ENCODE assay signal across 20 mouse cellular contexts in the genomic region with DNA sequence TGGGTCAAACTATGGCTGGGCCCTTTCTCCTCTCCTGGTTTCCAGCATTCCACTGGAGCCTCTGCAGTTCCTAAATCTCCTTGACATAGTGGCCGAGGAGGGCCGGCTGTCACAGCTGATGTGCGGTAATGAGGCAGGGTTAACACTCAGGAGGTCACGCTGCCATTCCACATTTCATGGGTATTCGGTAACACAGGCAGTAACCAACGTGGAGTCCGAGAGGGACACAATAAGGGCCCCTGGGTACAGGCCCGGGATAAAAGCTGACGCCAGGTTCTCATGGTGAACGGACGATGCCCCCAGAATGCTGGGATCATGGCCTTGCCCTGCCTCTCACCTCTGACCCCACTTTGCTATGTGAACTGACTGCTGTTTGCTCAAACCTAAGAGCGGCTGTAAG.
DNase-seq lines count a peak whose midpoint lies in the region; ATAC-seq lines count a peak whose summit lies in the region.
"Had no signal": no experiment of that assay in that cellular context is flagged by ENCODE, and none has a peak within 500 bp of the region (broad histone marks: within the 10 kb centered on the region; RNA-seq: fewer than 3 reads in every experiment).

No protein-coding gene starts in this region.

- peaks cover 94% of the 10 kb centered on the region for H3K27me3 ChIP-seq in hindbrain, embryonic 10.5 days (ENCODE audit: insufficient read depth, poor library complexity, severe bottlenecking)
- H3K27me3 ChIP-seq in hindbrain, embryonic 16.5 days (replicated peaks; ENCODE audit: control insufficient read depth, insufficient read depth, low read length), result no peaks in the 10 kb centered on the region; the same call in 1 of the 2 replicates
- peaks cover 43% of the 10 kb centered on the region for H3K27me3 ChIP-seq in midbrain, embryonic 12.5 days
- H3K27me3 ChIP-seq in midbrain, embryonic 13.5 days, result 0 out of 2 replicates have a peak, but pooled peaks cover 8% of the 10 kb centered on the region
- H3K27me3 ChIP-seq in limb, embryonic 11.5 days (ENCODE audit: control insufficient read depth, insufficient read depth, low read length), result 0 out of 2 replicates have a peak, but pooled peaks cover 2% of the 10 kb centered on the region
- H3K27me3 ChIP-seq in forebrain, embryonic 14.5 days (replicated peaks; ENCODE audit: control insufficient read depth, insufficient read depth, low read length), result no peaks in the 10 kb centered on the region
- H3K27me3 ChIP-seq: forebrain, embryonic 13.5 days had no signal

- no peak overlapping the region for H3K4me2 ChIP-seq in hindbrain, embryonic 16.5 days (ENCODE audit: low read length)
- no peak overlapping the region for H3K4me2 ChIP-seq in midbrain, embryonic 12.5 days (replicated peaks)
- no peak overlapping the region for H3K4me2 ChIP-seq in midbrain, embryonic 13.5 days (replicated peaks)
- H3K4me2 ChIP-seq in limb, embryonic 11.5 days (ENCODE audit: low read depth, severe bottlenecking), result no peak overlapping the region
- H3K4me2 ChIP-seq in forebrain, embryonic 14.5 days (ENCODE audit: low read length), result no peak overlapping the region
- H3K4me2 ChIP-seq: forebrain, embryonic 13.5 days; heart, embryonic 12.5 days; hindbrain, embryonic 13.5 days had no signal

- H3K4me1 ChIP-seq in hindbrain, embryonic 10.5 days (replicated peaks), result peaks cover 31% of the 10 kb centered on the region
- no peaks in the 10 kb centered on the region for H3K4me1 ChIP-seq in hindbrain, embryonic 16.5 days (ENCODE audit: control insufficient read depth, insufficient read depth, low read depth, low read length)
- no peaks in the 10 kb centered on the region; the same call in 1 of the 2 replicates for H3K4me1 ChIP-seq in midbrain, embryonic 12.5 days
- H3K4me1 ChIP-seq in midbrain, embryonic 13.5 days (replicated peaks), result no peaks in the 10 kb centered on the region
- peaks cover 9% of the 10 kb centered on the region; the same call in 1 of the 2 replicates for H3K4me1 ChIP-seq in limb, embryonic 11.5 days (ENCODE audit: control insufficient read depth, insufficient read depth, low read length)
- H3K4me1 ChIP-seq in forebrain, embryonic 14.5 days (ENCODE audit: control insufficient read depth, insufficient read depth, low read length), result no peaks in the 10 kb centered on the region
- H3K4me1 ChIP-seq: forebrain, embryonic 13.5 days had no signal

- no peaks in the 10 kb centered on the region for H3K9me3 ChIP-seq in hindbrain, embryonic 10.5 days
- no peaks in the 10 kb centered on the region; the same call in 1 of the 2 replicates for H3K9me3 ChIP-seq in hindbrain, embryonic 16.5 days (ENCODE audit: control insufficient read depth, low read length)
- no peaks in the 10 kb centered on the region for H3K9me3 ChIP-seq in midbrain, embryonic 12.5 days
- no peaks in the 10 kb centered on the region for H3K9me3 ChIP-seq in midbrain, embryonic 13.5 days
- no peaks in the 10 kb centered on the region; the same call in 1 of the 2 replicates for H3K9me3 ChIP-seq in limb, embryonic 11.5 days (ENCODE audit: control insufficient read depth, low read length)
- no peaks in the 10 kb centered on the region for H3K9me3 ChIP-seq in forebrain, embryonic 14.5 days (replicated peaks; ENCODE audit: control insufficient read depth, low read length)
- H3K9me3 ChIP-seq: forebrain, embryonic 13.5 days; hindbrain, embryonic 13.5 days had no signal

- no peak overlapping the region for H3K9ac ChIP-seq in hindbrain, embryonic 16.5 days (ENCODE audit: low read depth, low read length)
- H3K9ac ChIP-seq in midbrain, embryonic 12.5 days (replicated peaks), result no peak overlapping the region
- H3K9ac ChIP-seq in midbrain, embryonic 13.5 days (replicated peaks), result no peak overlapping the region
- no peak overlapping the region for H3K9ac ChIP-seq in limb, embryonic 11.5 days (ENCODE audit: low read length)
- H3K9ac ChIP-seq in forebrain, embryonic 14.5 days (ENCODE audit: low read length), result no peak overlapping the region
- H3K9ac ChIP-seq: forebrain, embryonic 13.5 days; heart, embryonic 12.5 days; hindbrain, embryonic 13.5 days had no signal

- intact Hi-C loops in left cerebral cortex, postnatal 36 days (cut with DNase I), result no loop called here

- H3K27ac ChIP-seq in hindbrain, embryonic 10.5 days, result no peak overlapping the region
- H3K27ac ChIP-seq in hindbrain, embryonic 16.5 days (ENCODE audit: low read depth, low read length), result no peak overlapping the region
- no peak overlapping the region for H3K27ac ChIP-seq in midbrain, embryonic 12.5 days (replicated peaks)
- H3K27ac ChIP-seq in midbrain, embryonic 13.5 days, result no peak overlapping the region
- H3K27ac ChIP-seq in limb, embryonic 11.5 days (replicated peaks; ENCODE audit: low read depth, low read length), result no peak overlapping the region
- no peak overlapping the region for H3K27ac ChIP-seq in forebrain, embryonic 14.5 days (ENCODE audit: low read depth, low read length)
- H3K27ac ChIP-seq: forebrain, embryonic 13.5 days; gastrocnemius, adult 2 months; hindbrain, embryonic 13.5 days had no signal

- no peak overlapping the region for H3K4me3 ChIP-seq in hindbrain, embryonic 10.5 days
- H3K4me3 ChIP-seq in hindbrain, embryonic 16.5 days (ENCODE audit: low read length), result no peak overlapping the region
- no peak overlapping the region for H3K4me3 ChIP-seq in midbrain, embryonic 12.5 days
- H3K4me3 ChIP-seq in midbrain, embryonic 13.5 days (replicated peaks), result no peak overlapping the region
- H3K4me3 ChIP-seq in limb, embryonic 11.5 days (ENCODE audit: low read depth, low read length), result no peak overlapping the region
- H3K4me3 ChIP-seq in forebrain, embryonic 14.5 days (ENCODE audit: low read depth, low read length), result no peak overlapping the region
- H3K4me3 ChIP-seq: forebrain, embryonic 13.5 days; gastrocnemius, adult 2 months; heart, embryonic 12.5 days; hindbrain, embryonic 13.5 days had no signal

- peak; percentile 67 for DNase-seq in hindbrain, embryonic 10.5 days (ENCODE audit: low spot score)
- DNase-seq in embryo, embryonic 11 days, result peak; percentile 61
- peak; percentile 41 for DNase-seq in limb, embryonic 11.5 days (ENCODE audit: low spot score)
- DNase-seq in forebrain, embryonic 14.5 days (ENCODE audit: low spot score), result no peak
- no peak for DNase-seq in left cerebral cortex, postnatal 36 days (ENCODE audit: low spot score in 2 of 2)
- DNase-seq: adrenal gland, postnatal 10 days; B cell, adult 2 months; cerebellum, adult 11-12 months; cerebellum, adult 9-11 months; cerebellum, postnatal 36 days; gastrocnemius, adult 2 months; gastrocnemius, postnatal 25 days had no signal

- WGBS in hindbrain, embryonic 10.5 days, result 41% methylated on average over 12 of the region's 12 CpGs
- 42% methylated on average over 12 of the region's 12 CpGs for WGBS in hindbrain, embryonic 16.5 days
- 54% methylated on average over 12 of the region's 12 CpGs for WGBS in midbrain, embryonic 12.5 days
- 39% methylated on average over 12 of the region's 12 CpGs for WGBS in midbrain, embryonic 13.5 days
- WGBS in limb, embryonic 11.5 days, result 35% methylated on average over 12 of the region's 12 CpGs
- whole genome bisulfite sequencing in forebrain, embryonic 14.5 days, result 94% methylated on average over 12 of the region's 12 CpGs

- no peaks in the 10 kb centered on the region for H3K36me3 ChIP-seq in hindbrain, embryonic 10.5 days
- no peaks in the 10 kb centered on the region for H3K36me3 ChIP-seq in hindbrain, embryonic 16.5 days (ENCODE audit: control insufficient read depth, insufficient read depth, low read length)
- no peaks in the 10 kb centered on the region for H3K36me3 ChIP-seq in midbrain, embryonic 12.5 days
- H3K36me3 ChIP-seq in midbrain, embryonic 13.5 days, result no peaks in the 10 kb centered on the region
- no peaks in the 10 kb centered on the region for H3K36me3 ChIP-seq in limb, embryonic 11.5 days (ENCODE audit: control insufficient read depth, insufficient read depth, low read length)
- no peaks in the 10 kb centered on the region for H3K36me3 ChIP-seq in forebrain, embryonic 14.5 days (ENCODE audit: control insufficient read depth, insufficient read depth, low read length)
- H3K36me3 ChIP-seq: G1E; heart, embryonic 12.5 days; hindbrain, embryonic 13.5 days had no signal

- no peak for ATAC-seq in hindbrain, embryonic 16.5 days
- ATAC-seq in midbrain, embryonic 12.5 days (ENCODE audit: low FRiP score, low read depth), result peak; percentile 47; the same call in 1 of the 2 replicates
- no peak for ATAC-seq in midbrain, embryonic 13.5 days
- ATAC-seq in limb, embryonic 11.5 days (ENCODE audit: insufficient number of reproducible peaks, low FRiP score, low TSS enrichment, low read depth), result no peak
- ATAC-seq in forebrain, embryonic 14.5 days, result no peak
- ATAC-seq: CD4-positive, CD25-positive, alpha-beta regulatory T cell, adult 4 months; forebrain, embryonic 13.5 days had no signal

Comparison
In these comparisons a context has a peak if more than half of its experiments do, and no peak if none do; other contexts are left out.
1. DNase-seq: peak in hindbrain, embryonic 10.5 days (single experiment), embryo, embryonic 11 days (single experiment) and limb, embryonic 11.5 days (single experiment); none in forebrain, embryonic 14.5 days (single experiment) and left cerebral cortex, postnatal 36 days (0 of 2).